ENCODE assay signal across 8 mouse cellular contexts in genomic region chr17:28802006-28802481, GRCm38 (mm10). TPM values are rescaled to one million over a fixed set of nuclear protein-coding genes. Genes with fewer than 3 reads are reported as not detected.
DNase-seq lines count a peak whose midpoint lies in the region; ATAC-seq and TF ChIP-seq lines count a peak whose summit lies in the region.

No protein-coding gene starts in this region.

- H3K9ac ChIP-seq in lung, postnatal 0 days (replicated peaks; ENCODE audit: low read depth) = peak overlapping the region; percentile 98
- H3K9ac ChIP-seq in forebrain, postnatal 0 days = peak overlapping the region; percentile 99; the same call in 1 of the 2 replicates

- DNase-seq in cerebellum, adult 11-12 months = peak; percentile 70
- DNase-seq in cerebellum, adult 18-20 months = no peak
- peak; percentile 34 for DNase-seq in lung, postnatal 0 days (ENCODE audit: low spot score)
- no peak for DNase-seq in lung, postnatal 36 days
- peak; percentile 46 for DNase-seq in forebrain, postnatal 0 days
- DNase-seq in mesoderm, embryonic 11.5 days (ENCODE audit: low read depth, low spot score) = peak; percentile 28
- no peak for DNase-seq in urinary bladder, adult 2 months (ENCODE audit: low spot score)
- no peak for DNase-seq in T-cell, adult 2 months (ENCODE audit: low spot score)

- no peak for TF ChIP-seq CTCF in lung, postnatal 0 days (IDR thresholded peaks at IDR 0.05)
- no peak for TF ChIP-seq CTCF in forebrain, postnatal 0 days (IDR thresholded peaks at IDR 0.05; ENCODE audit: low read depth)

- no peak for TF ChIP-seq EP300 in lung, postnatal 0 days (IDR thresholded peaks at IDR 0.05)

- peaks cover 11% of the 10 kb centered on the region for H3K36me3 ChIP-seq in lung, postnatal 0 days (ENCODE audit: insufficient read depth, low read length)
- H3K36me3 ChIP-seq in forebrain, postnatal 0 days (ENCODE audit: insufficient read depth) = peaks cover 14% of the 10 kb centered on the region

- H3K4me1 ChIP-seq in lung, postnatal 0 days (ENCODE audit: insufficient read depth, low read depth, low read length) = 0 out of 2 replicates have a peak, but pooled peaks cover 13% of the 10 kb centered on the region
- peaks cover 6% of the 10 kb centered on the region; the same call in 1 of the 2 replicates for H3K4me1 ChIP-seq in forebrain, postnatal 0 days (ENCODE audit: insufficient read depth)

- no peak for ATAC-seq in lung, postnatal 0 days
- ATAC-seq in forebrain, postnatal 0 days = no peak; the same call in 1 of the 2 replicates

- H3K4me3 ChIP-seq in lung, postnatal 0 days (ENCODE audit: low read depth, low read length) = peak overlapping the region; percentile 96
- H3K4me3 ChIP-seq in forebrain, postnatal 0 days (ENCODE audit: low read depth, low read length) = peak overlapping the region; percentile 100

- H3K27me3 ChIP-seq in lung, postnatal 0 days (replicated peaks; ENCODE audit: insufficient read depth, low read length) = no peaks in the 10 kb centered on the region
- no peaks in the 10 kb centered on the region for H3K27me3 ChIP-seq in forebrain, postnatal 0 days (ENCODE audit: insufficient read depth, low read length)

- no peaks in the 10 kb centered on the region for H3K9me3 ChIP-seq in lung, postnatal 0 days (ENCODE audit: low read length)
- no peaks in the 10 kb centered on the region for H3K9me3 ChIP-seq in forebrain, postnatal 0 days (ENCODE audit: low read length)

- WGBS in lung, postnatal 0 days = under 1% methylated on average over 18 of the region's 18 CpGs
- 1% methylated on average over 18 of the region's 18 CpGs for WGBS in forebrain, postnatal 0 days

- no peak overlapping the region for H3K27ac ChIP-seq in lung, postnatal 0 days (ENCODE audit: low read length)
- H3K27ac ChIP-seq in forebrain, postnatal 0 days (ENCODE audit: low read depth, low read length) = peak overlapping the region; percentile 100; the same call in 1 of the 2 replicates

- H3K4me2 ChIP-seq in lung, postnatal 0 days (replicated peaks; ENCODE audit: low read depth, low read length) = peak overlapping the region; percentile 86
- peak overlapping the region; percentile 73 for H3K4me2 ChIP-seq in forebrain, postnatal 0 days (ENCODE audit: low read depth)

RNA-seq across cellular contexts. Expression of gene Brpf3, which starts 1.2 kb away (rescaled TPM):
- polyA plus RNA-seq in lung, postnatal 0 days (2015; fragmentation: Nextera tagmentation; extraction: Ambion mirVana) = 6.0 and 6.2 TPM in 2 replicates
- 8.9 and 13.0 TPM in 2 replicates for total RNA-seq in forebrain, postnatal 0 days (2014; rRNA removed)
- polyA plus RNA-seq in forebrain, postnatal 0 days (2015; fragmentation: Nextera tagmentation; extraction: Ambion mirVana) = 2.2 and 4.1 TPM in 2 replicates
- 33.3 and 34.0 TPM in 2 replicates for polyA plus RNA-seq in urinary bladder, adult 2 months (2012; rRNA removed)

RNA-seq across cellular contexts. Expression of gene Mapk13, which starts 32.9 kb away (rescaled TPM):
- polyA plus RNA-seq in lung, postnatal 0 days (2015; fragmentation: Nextera tagmentation; extraction: Ambion mirVana) = 46.7 and 46.9 TPM in 2 replicates
- total RNA-seq in forebrain, postnatal 0 days (2014; rRNA removed) = 0.14 and 0.38 TPM in 2 replicates
- polyA plus RNA-seq in forebrain, postnatal 0 days (2015; fragmentation: Nextera tagmentation; extraction: Ambion mirVana) = 0.53 and 1.0 TPM in 2 replicates
- polyA plus RNA-seq in urinary bladder, adult 2 months (2012; rRNA removed) = 32.7 and 42.8 TPM in 2 replicates

RNA-seq across cellular contexts. Expression of gene Pnpla1, which starts 56.2 kb away (rescaled TPM):
- polyA plus RNA-seq in lung, postnatal 0 days (2015; fragmentation: Nextera tagmentation; extraction: Ambion mirVana) = 0.04 TPM in 1 of 2 replicates, not detected in the other
- total RNA-seq in forebrain, postnatal 0 days (2014; rRNA removed) = not detected in 2 replicates
- 0.04 TPM in 1 of 2 replicates, not detected in the other for polyA plus RNA-seq in forebrain, postnatal 0 days (2015; fragmentation: Nextera tagmentation; extraction: Ambion mirVana)
- 0.01 TPM in 1 of 2 replicates, not detected in the other for polyA plus RNA-seq in urinary bladder, adult 2 months (2012; rRNA removed)

Comparison
In these comparisons a context has a peak if more than half of its experiments do, and no peak if none do; other contexts are left out.
1. DNase-seq: peak in cerebellum, adult 11-12 months (single experiment), lung, postnatal 0 days (single experiment), forebrain, postnatal 0 days (single experiment) and mesoderm, embryonic 11.5 days (single experiment); none in cerebellum, adult 18-20 months (0 of 2), lung, postnatal 36 days (single experiment), urinary bladder, adult 2 months (single experiment) and T-cell, adult 2 months (single experiment).
2. RNA of gene Mapk13, which starts 32.9 kb away (polyA plus RNA-seq): 46.7 to 46.9 TPM in lung, postnatal 0 days and 32.7 to 42.8 TPM in urinary bladder, adult 2 months; 0.53 to 1.0 TPM in forebrain, postnatal 0 days; every median in the first group is over 10 times any median in the second.